Mouse (Mus musculus): ENCODE measurements at regions not wholly inside any gene's neighbourhood (a gene's known extent, or its start where the extent isn't known, plus 50 kb on each side); places are given as distances from the start of the nearest gene placed in this dataset.
A peak's percentile ranks its signal among the peaks of the same experiment; 100 is the strongest.

- peak; percentile 41 to 78 for DNase-seq (ENCODE audit: low spot score in 2 of 2)
Measured at GRCm38 (mm10) chr7:117259151-117259550, 121.6 kb upstream of the Xylt1 start.

- DNase-seq (ENCODE audit: low spot score in 2 of 2) = no peak
Measured at GRCm38 (mm10) chr7:117259674-117260294, 121.0 kb upstream of the Xylt1 start.

- DNase-seq (ENCODE audit: low spot score in 2 of 2) = no peak
Measured at GRCm38 (mm10) chr7:117260596-117260995, 120.2 kb upstream of the Xylt1 start.

GRCm38 (mm10) chr7:117263126-117263525 lies 117.7 kb upstream of the Xylt1 start:
- DNase-seq (ENCODE audit: low spot score in 2 of 2) = no peak

GRCm38 (mm10) chr7:117264341-117264740 lies 116.4 kb upstream of the Xylt1 start:
- DNase-seq (ENCODE audit: low spot score in 2 of 2) = no peak

- DNase-seq (ENCODE audit: low spot score in 2 of 2) = peak in 1 of 2 experiments; percentile 5
Measured at GRCm38 (mm10) chr7:117268096-117268495, 112.7 kb upstream of the Xylt1 start.

GRCm38 (mm10) chr7:117269263-117269897 lies 111.4 kb upstream of the Xylt1 start:
- peak in 1 of 2 experiments; percentile 10 for DNase-seq (ENCODE audit: low spot score in 2 of 2)

- no peak for DNase-seq (ENCODE audit: low spot score in 2 of 2)
Measured at GRCm38 (mm10) chr7:117278388-117278961, 102.3 kb upstream of the Xylt1 start.

GRCm38 (mm10) chr7:117282194-117282593 lies 98.6 kb upstream of the Xylt1 start:
- DNase-seq (ENCODE audit: low spot score in 2 of 2) = no peak

- peak; percentile 37 to 55 for DNase-seq (ENCODE audit: low spot score in 2 of 2)
Measured at GRCm38 (mm10) chr7:117285206-117285605, 95.6 kb upstream of the Xylt1 start.

GRCm38 (mm10) chr7:117285985-117286384 lies 94.8 kb upstream of the Xylt1 start:
- no peak for DNase-seq (ENCODE audit: low spot score in 2 of 2)

GRCm38 (mm10) chr7:117303705-117304104 lies 77.1 kb upstream of the Xylt1 start:
- peak in 1 of 2 experiments; percentile 39 for DNase-seq (ENCODE audit: low spot score in 2 of 2)

GRCm38 (mm10) chr7:117310586-117311200 lies 70.1 kb upstream of the Xylt1 start:
- no peak for DNase-seq (ENCODE audit: low spot score in 2 of 2)

- no peak for DNase-seq (ENCODE audit: low spot score in 2 of 2)
Measured at GRCm38 (mm10) chr7:117311316-117311715, 69.5 kb upstream of the Xylt1 start.

- no peak for DNase-seq (ENCODE audit: low spot score in 2 of 2)
Measured at GRCm38 (mm10) chr7:117316126-117316805, 64.5 kb upstream of the Xylt1 start.

GRCm38 (mm10) chr7:117317362-117317761 lies 63.4 kb upstream of the Xylt1 start:
- peak in 1 of 2 experiments; percentile 9 for DNase-seq (ENCODE audit: low spot score in 2 of 2)

- DNase-seq (ENCODE audit: low spot score in 2 of 2) = peak in 1 of 2 experiments; percentile 39
Measured at GRCm38 (mm10) chr7:117320552-117320951, 60.2 kb upstream of the Xylt1 start.

All from layer of hippocampus, adult 18-20 months (tissue).